Mouse (Mus musculus) heart, adult 2 months (tissue): Measurements from ENCODE around the gene Tekt1. TPM values are rescaled to one million over a fixed set of nuclear protein-coding genes. Genes with fewer than 3 reads are reported as not detected.
A peak's percentile ranks its signal among the peaks of the same experiment; 100 is the strongest.

Experiments used
- DNase-seq, 2 experiments: peaks; one replicate each; pipeline ENCODE4 v3.0.0; 2021
- H3K27ac ChIP-seq: fragments of 200-600 bp; 2 replicates; pipeline ENCODE4 v1.8.1; 2022
- H3K27me3 ChIP-seq: fragments of 200-500 bp; 2 replicates; pipeline ENCODE4 v1.6.1; 2012; ENCODE audit warnings: mild to moderate bottlenecking, low read length, inconsistent platforms, mixed read lengths; ENCODE audit not compliant: control insufficient read depth, insufficient read depth
- H3K36me3 ChIP-seq: fragments of 200-500 bp; 2 replicates; pipeline ENCODE4 v1.6.1; 2012; ENCODE audit warnings: low read length, inconsistent platforms; ENCODE audit not compliant: control insufficient read depth, insufficient read depth
- H3K4me1 ChIP-seq: fragments of 200-500 bp; 2 replicates; pipeline ENCODE4 v1.6.1; 2011; ENCODE audit warnings: low read length; ENCODE audit not compliant: control insufficient read depth, insufficient read depth
- H3K4me3 ChIP-seq: fragments of 200-600 bp; 2 replicates; pipeline ENCODE4 v1.8.1; 2022
- H3K79me2 ChIP-seq: fragments of 200-500 bp; replicated peaks from 2 replicates; pipeline ENCODE4 v1.6.1; 2012; ENCODE audit warnings: mild to moderate bottlenecking, inconsistent platforms, low read length, moderate library complexity, mixed read lengths; ENCODE audit not compliant: control insufficient read depth, insufficient read depth
- H3K9ac ChIP-seq: fragments of 200-500 bp; 2 replicates; pipeline ENCODE4 v1.6.1; 2012; ENCODE audit warnings: low read depth, mild to moderate bottlenecking, control low read depth, inconsistent platforms, low read length, mixed read lengths
- CTCF ChIP-seq: fragments of 200-600 bp; IDR thresholded peaks from 2 replicates; pipeline ENCODE4 v1.8.1; 2022; ENCODE audit warnings: antibody characterized with exemption, mild to moderate bottlenecking, moderate library complexity
- EP300 ChIP-seq: fragments of 200-500 bp; IDR thresholded peaks from 2 replicates; pipeline ENCODE4 v1.6.1; 2011; ENCODE audit warnings: low read depth, low read length, control low read depth; ENCODE audit not compliant: insufficient read depth
- POLR2A ChIP-seq: fragments of 200-500 bp; IDR thresholded peaks from 2 replicates; pipeline ENCODE4 v1.6.1; 2011; ENCODE audit warnings: mild to moderate bottlenecking, low read depth, low read length, control low read depth; ENCODE audit not compliant: insufficient read depth
- WGBS: fragments of 180-500 bp; shearing (Covaris S2); methylation state at CpG from one replicate; pipeline ENCODE4 v1.1.7; 2018; 5-methylcytosine and 5-hydroxymethylcytosine counted together
- intact Hi-C: fragments of 180-260 bp; cut with DNase I; formaldehyde crosslinking; loops from one replicate; pipeline ENCODE4 v1.15.1; 2025
- polyA plus RNA-seq: library from polyadenylated mRNA; depleted of rRNA; stranded (reverse); fragments of >200 nt; gene quantifications from 2 replicates; pipeline ENCODE4 v1.2.3, GENCODE M21; 2012
- total RNA-seq, 2 experiments: library from RNA; stranded (reverse); gene quantifications; 2 replicates each; pipeline ENCODE4 v1.2.3; 2021

Tekt1 gene
- total and polyA plus RNA-seq, 3 experiments, result 0.49 TPM; not detected in 2

DNA sequence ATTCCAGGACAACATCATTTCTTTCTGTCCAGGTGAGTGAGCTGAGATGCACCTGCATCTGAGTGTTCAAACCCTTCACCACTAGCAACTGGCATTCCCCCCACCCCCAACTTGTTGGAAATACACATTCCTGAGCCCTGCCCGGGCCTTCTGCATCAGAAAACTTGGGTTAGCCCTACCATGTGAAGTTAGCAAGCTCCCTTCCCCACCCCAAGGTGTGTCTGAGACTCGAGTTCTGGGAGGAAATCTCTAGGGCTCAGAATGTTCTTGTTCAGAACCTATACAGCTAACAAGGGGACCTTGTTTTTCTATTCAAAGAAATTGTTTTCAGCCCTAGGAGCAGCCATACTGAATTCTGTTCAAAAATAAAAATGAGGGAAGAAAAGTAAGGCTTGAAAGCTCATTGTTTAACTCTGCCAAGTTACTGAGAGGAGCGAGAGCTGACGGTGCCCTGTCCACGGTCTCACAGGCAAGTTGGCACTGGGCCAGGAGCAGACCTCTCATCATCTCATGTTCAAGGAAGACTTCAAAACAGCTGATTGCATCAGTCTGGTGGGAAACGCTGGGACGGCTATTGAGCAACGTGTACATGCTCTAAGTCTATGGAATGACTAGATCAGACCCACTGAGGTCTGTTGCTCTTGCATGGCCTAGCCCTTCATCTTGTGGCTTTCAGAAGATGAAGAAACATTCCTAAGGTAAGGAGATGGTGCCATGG, 1.4 kb upstream of the Tekt1 start:
- Histone ChIP-seq H3K27ac (no peak overlapping the region), H3K4me3 (no peak overlapping the region), H3K27me3 (no peaks in the 10 kb centered on the region), H3K79me2 (no peaks in the 10 kb centered on the region), H3K36me3 (no peaks in the 10 kb centered on the region), H3K9ac (no peak overlapping the region), H3K4me1 (peaks cover 1% of the 10 kb centered on the region; the same call in 1 of the 2 replicates)
- intact Hi-C loops, result no loop called here
- WGBS, result 65% methylated on average over 8 of the region's 8 CpGs
- DNase-seq, result no peak
- TF ChIP-seq EP300 (no peak), CTCF (no peak), POLR2A (no peak)

DNA sequence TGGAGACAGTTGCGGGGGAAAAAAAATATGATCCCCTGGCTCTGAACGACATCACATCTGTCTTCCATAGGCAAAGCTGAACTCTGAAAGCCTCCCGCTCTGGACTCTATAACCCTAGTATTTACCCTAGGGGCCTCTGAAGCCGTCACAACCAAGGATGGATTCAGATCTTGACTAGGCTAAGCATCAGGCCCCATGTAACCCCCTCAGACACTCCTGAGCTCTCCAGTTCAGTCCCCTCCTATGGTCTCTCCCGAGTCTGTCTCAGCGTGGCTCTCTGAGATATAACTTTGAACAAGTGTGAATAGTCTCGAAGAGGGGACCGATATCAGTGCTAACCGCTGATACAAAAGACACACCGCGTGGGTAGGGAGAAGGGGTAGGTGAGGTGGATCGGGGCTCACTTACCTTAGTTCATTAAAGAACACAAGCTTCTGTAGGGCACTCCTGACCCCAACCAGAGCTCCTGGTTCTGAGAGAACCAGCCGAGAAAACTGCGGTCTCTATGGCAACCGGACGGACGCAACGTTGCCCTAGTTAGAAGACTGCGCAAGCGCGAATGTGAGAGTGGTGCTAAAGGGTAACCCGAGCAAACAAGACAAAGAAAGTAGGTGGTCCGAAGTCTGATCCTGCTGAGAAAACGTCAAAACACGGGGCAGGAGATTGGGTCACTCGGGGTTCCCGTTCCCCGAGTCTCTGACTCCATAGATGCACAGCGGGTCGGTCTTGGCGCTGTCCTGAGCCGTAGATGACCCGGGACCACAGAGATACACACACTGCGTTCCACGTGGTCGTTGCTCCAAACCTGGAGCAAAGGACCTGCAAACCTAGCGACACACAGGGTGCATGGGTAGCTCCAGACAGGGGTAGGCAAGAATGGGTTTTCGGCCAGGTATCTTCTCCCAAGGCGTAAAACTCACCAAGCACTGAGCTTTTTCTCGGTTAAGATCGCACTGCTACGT, 576 bp downstream of the Tekt1 start:
- Histone ChIP-seq H3K36me3 (no peaks in the 10 kb centered on the region), H3K27ac (no peak overlapping the region), H3K4me1 (peaks cover 1% of the 10 kb centered on the region; the same call in 1 of the 2 replicates), H3K4me3 (peak overlapping the region; percentile 28), H3K79me2 (no peaks in the 10 kb centered on the region), H3K9ac (peak overlapping the region; percentile 2; the same call in 1 of the 2 replicates), H3K27me3 (no peaks in the 10 kb centered on the region)
- 16% methylated on average over 42 of the region's 42 CpGs for whole genome bisulfite sequencing
- peak; percentile 37 to 48 for DNase-seq
- intact Hi-C loops, result no loop called here
- TF ChIP-seq POLR2A (no peak), EP300 (no peak), CTCF (no peak)

DNA sequence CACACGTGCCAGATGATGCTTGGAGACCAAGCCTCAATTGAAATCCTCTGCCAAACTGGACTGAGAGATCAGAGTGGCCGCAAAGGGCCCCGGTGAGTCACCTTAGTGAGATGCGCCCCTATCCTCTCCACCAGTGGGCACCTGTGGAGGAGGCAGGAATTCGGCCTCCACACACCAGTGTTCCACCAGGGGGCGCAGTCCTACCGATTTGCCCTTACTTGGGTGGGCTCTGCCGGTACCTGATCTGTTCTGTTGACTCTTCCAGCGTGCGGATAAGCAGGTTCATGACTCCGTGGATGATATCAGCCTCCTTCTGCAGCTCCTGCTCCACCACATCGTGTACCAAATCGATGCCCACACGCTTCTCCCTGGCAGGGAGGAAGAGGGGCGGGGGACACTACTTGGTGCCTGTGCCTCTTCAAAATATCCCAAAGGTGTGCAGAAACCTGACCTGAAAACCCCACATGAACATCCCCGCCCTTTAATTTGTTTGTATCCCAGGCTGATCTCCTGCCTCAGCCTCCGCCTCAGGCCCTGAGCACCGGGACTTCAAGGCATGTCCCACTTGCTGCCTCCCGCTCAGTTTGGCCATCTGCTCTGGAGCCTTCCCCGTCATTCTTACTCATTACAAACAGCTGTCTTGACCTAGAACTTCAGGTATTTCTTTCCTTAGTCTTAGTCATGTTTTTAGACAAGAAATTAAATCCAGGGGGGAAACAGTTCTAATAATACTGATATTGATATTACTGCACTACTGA, 7.1 kb downstream of the Tekt1 start:
- 24% methylated on average over 20 of the region's 20 CpGs for WGBS
- intact Hi-C loops, result loop anchor here (1.0 kb wide), 1 partner anchor 74 kb away; no protein-coding TSS in a partner anchor
- DNase-seq, result peak; percentile 68 to 85

DNA sequence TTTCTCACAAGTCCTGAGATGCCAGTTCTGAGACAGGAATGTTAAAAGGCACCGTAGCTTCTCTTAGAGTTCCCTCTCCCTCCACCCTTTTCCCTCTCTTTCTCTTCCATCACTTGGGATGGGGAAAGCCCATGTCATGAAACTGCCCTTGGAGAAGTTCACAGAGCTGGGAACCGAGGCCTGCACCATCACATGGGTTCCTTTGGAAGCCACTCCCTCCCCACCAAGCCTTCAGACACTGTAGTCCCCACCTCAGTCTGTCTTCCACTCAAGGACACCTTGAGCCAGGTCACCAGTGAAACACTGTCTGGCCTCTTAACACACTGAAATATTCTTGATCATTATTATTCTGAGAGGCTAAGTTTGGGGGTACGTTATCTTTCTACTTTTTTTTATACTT, 9.1 kb downstream of the Tekt1 start:
- Histone ChIP-seq H3K27me3 (no peaks in the 10 kb centered on the region), H3K79me2 (no peaks in the 10 kb centered on the region), H3K36me3 (no peaks in the 10 kb centered on the region), H3K9ac (no peak overlapping the region), H3K4me1 (peaks cover 5% of the 10 kb centered on the region), H3K4me3 (no peak overlapping the region), H3K27ac (no peak overlapping the region)
- WGBS, result 73% methylated on average over 3 of the region's 3 CpGs
- no peak for DNase-seq
- TF ChIP-seq CTCF (no peak), POLR2A (no peak), EP300 (no peak)
- intact Hi-C loops, result no loop called here

More for the DNA sequence above, 7.1 kb downstream of the Tekt1 start:
- H3K79me2 ChIP-seq, result no peaks in the 10 kb centered on the region
- TF ChIP-seq CTCF (peak; percentile 98; the same call in 1 of the 2 replicates), EP300 (0 out of 2 replicates have a peak, but pooled peaks have one; percentile 21), POLR2A (no peak)
- no peaks in the 10 kb centered on the region for H3K36me3 ChIP-seq
- no peaks in the 10 kb centered on the region for H3K27me3 ChIP-seq
- peaks cover 2% of the 10 kb centered on the region for H3K4me1 ChIP-seq
- no peak overlapping the region for H3K27ac ChIP-seq
- no peak overlapping the region for H3K9ac ChIP-seq
- no peak overlapping the region for H3K4me3 ChIP-seq

DNA sequence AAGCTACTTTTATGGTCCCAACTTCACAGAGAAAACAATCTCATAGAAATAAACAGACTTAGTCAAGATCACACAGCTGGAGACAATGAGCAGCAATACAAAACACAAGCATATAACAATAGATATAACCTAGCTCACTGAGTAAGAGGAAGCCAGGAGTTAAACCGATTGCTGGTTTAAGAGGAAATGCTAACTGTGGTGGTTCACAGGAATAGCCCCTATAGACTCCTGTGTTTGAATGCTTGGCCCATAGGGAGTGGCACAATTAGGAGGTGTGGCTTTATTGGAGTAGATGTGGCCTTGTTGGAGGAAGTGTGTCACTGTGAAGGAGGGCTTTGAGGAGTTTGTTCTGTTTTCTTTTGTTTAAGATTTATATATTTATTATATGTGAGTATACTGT, 10.0 kb downstream of the Tekt1 start:
- Histone ChIP-seq H3K4me3 (no peak overlapping the region), H3K36me3 (no peaks in the 10 kb centered on the region), H3K4me1 (peaks cover 5% of the 10 kb centered on the region), H3K27me3 (no peaks in the 10 kb centered on the region), H3K27ac (no peak overlapping the region), H3K79me2 (no peaks in the 10 kb centered on the region), H3K9ac (no peak overlapping the region)
- intact Hi-C loops, result no loop called here
- DNase-seq, result no peak
- WGBS, result 44% methylated on average over 1 of the region's 1 CpGs
- no peak for TF ChIP-seq CTCF
- TF ChIP-seq EP300, result no peak
- no peak for TF ChIP-seq POLR2A
